Mouse (Mus musculus): ENCODE measurements around the gene Efcab6. TPM values are rescaled to one million over a fixed set of nuclear protein-coding genes. Genes with fewer than 3 reads are reported as not detected.

The Efcab6 gene
- polyA plus RNA-seq, 1 experiment, result 0.34 TPM

GRCm38 (mm10) chr15:84037067-84037466, 28.1 kb downstream of the Efcab6 start:
- Histone ChIP-seq H3K4me1 (ENCODE audit: control insufficient read depth, insufficient read depth, low read length) (no peaks in the 10 kb centered on the region), H3K4me3 (ENCODE audit: insufficient read depth, low read depth, low read length) (no peak overlapping the region), H3K27ac (ENCODE audit: insufficient read depth, low read depth, low read length) (no peak overlapping the region), H3K27me3 (replicated peaks; ENCODE audit: control insufficient read depth, insufficient read depth, low read length) (no peaks in the 10 kb centered on the region), H3K36me3 (ENCODE audit: control insufficient read depth, insufficient read depth, low read length) (no peaks in the 10 kb centered on the region)
- DNase-seq, result no peak
- WGBS, result 90% methylated on average over 5 of the region's 5 CpGs
- TF ChIP-seq CTCF (conservative IDR thresholded peaks at IDR 0.05; ENCODE audit: insufficient read depth, insufficient read length, low read depth, low read length) (no peak), POLR2A (IDR thresholded peaks at IDR 0.05; ENCODE audit: low read depth, low read length) (no peak)

- Histone ChIP-seq H3K27me3 (replicated peaks; ENCODE audit: control insufficient read depth, insufficient read depth, low read length) (no peaks in the 10 kb centered on the region), H3K36me3 (ENCODE audit: control insufficient read depth, insufficient read depth, low read length) (no peaks in the 10 kb centered on the region), H3K4me3 (ENCODE audit: insufficient read depth, low read depth, low read length) (no peak overlapping the region), H3K4me1 (ENCODE audit: control insufficient read depth, insufficient read depth, low read length) (no peaks in the 10 kb centered on the region), H3K27ac (ENCODE audit: insufficient read depth, low read depth, low read length) (no peak overlapping the region)
- DNase-seq, result no peak
- TF ChIP-seq CTCF (conservative IDR thresholded peaks at IDR 0.05; ENCODE audit: insufficient read depth, insufficient read length, low read depth, low read length) (no peak), POLR2A (IDR thresholded peaks at IDR 0.05; ENCODE audit: low read depth, low read length) (no peak)
- WGBS, result 78% methylated on average over 8 of the region's 8 CpGs
Observed at GRCm38 (mm10) chr15:84025651-84026050, 39.5 kb downstream of the Efcab6 start.

- WGBS, result 84% methylated on average over 6 of the region's 6 CpGs
- H3K27me3 ChIP-seq (replicated peaks; ENCODE audit: control insufficient read depth, insufficient read depth, low read length), result no peaks in the 10 kb centered on the region
- H3K4me3 ChIP-seq (ENCODE audit: insufficient read depth, low read depth, low read length), result no peak overlapping the region
- no peak overlapping the region for H3K27ac ChIP-seq (ENCODE audit: insufficient read depth, low read depth, low read length)
- TF ChIP-seq CTCF (conservative IDR thresholded peaks at IDR 0.05; ENCODE audit: insufficient read depth, insufficient read length, low read depth, low read length), result no peak
- TF ChIP-seq POLR2A (IDR thresholded peaks at IDR 0.05; ENCODE audit: low read depth, low read length), result no peak
- no peak for DNase-seq
- no peaks in the 10 kb centered on the region for H3K36me3 ChIP-seq (ENCODE audit: control insufficient read depth, insufficient read depth, low read length)
- H3K4me1 ChIP-seq (ENCODE audit: control insufficient read depth, insufficient read depth, low read length), result no peaks in the 10 kb centered on the region
Observed at GRCm38 (mm10) chr15:84024851-84025250, 40.3 kb downstream of the Efcab6 start.

- no peaks in the 10 kb centered on the region for H3K36me3 ChIP-seq (ENCODE audit: control insufficient read depth, insufficient read depth, low read length)
- no peak overlapping the region for H3K4me3 ChIP-seq (ENCODE audit: insufficient read depth, low read depth, low read length)
- H3K27ac ChIP-seq (ENCODE audit: insufficient read depth, low read depth, low read length), result no peak overlapping the region
- no peaks in the 10 kb centered on the region for H3K27me3 ChIP-seq (replicated peaks; ENCODE audit: control insufficient read depth, insufficient read depth, low read length)
- 55% methylated on average over 17 of the region's 17 CpGs for WGBS
- no peaks in the 10 kb centered on the region for H3K4me1 ChIP-seq (ENCODE audit: control insufficient read depth, insufficient read depth, low read length)
- no peak for DNase-seq
- TF ChIP-seq POLR2A (IDR thresholded peaks at IDR 0.05; ENCODE audit: low read depth, low read length) (no peak), CTCF (conservative IDR thresholded peaks at IDR 0.05; ENCODE audit: insufficient read depth, insufficient read length, low read depth, low read length) (no peak)
Observed at GRCm38 (mm10) chr15:84009366-84010083, 55.7 kb downstream of the Efcab6 start.

GRCm38 (mm10) chr15:84004306-84004705, 60.9 kb downstream of the Efcab6 start:
- Histone ChIP-seq H3K27ac (ENCODE audit: insufficient read depth, low read depth, low read length) (no peak overlapping the region), H3K4me3 (ENCODE audit: insufficient read depth, low read depth, low read length) (no peak overlapping the region), H3K27me3 (replicated peaks; ENCODE audit: control insufficient read depth, insufficient read depth, low read length) (no peaks in the 10 kb centered on the region), H3K4me1 (ENCODE audit: control insufficient read depth, insufficient read depth, low read length) (no peaks in the 10 kb centered on the region), H3K36me3 (ENCODE audit: control insufficient read depth, insufficient read depth, low read length) (no peaks in the 10 kb centered on the region)
- no peak for TF ChIP-seq POLR2A (IDR thresholded peaks at IDR 0.05; ENCODE audit: low read depth, low read length)
- TF ChIP-seq CTCF (conservative IDR thresholded peaks at IDR 0.05; ENCODE audit: insufficient read depth, insufficient read length, low read depth, low read length), result no peak
- DNase-seq, result no peak
- 79% methylated on average over 14 of the region's 14 CpGs for WGBS

GRCm38 (mm10) chr15:83999071-83999470, 66.1 kb downstream of the Efcab6 start:
- Histone ChIP-seq H3K4me3 (ENCODE audit: insufficient read depth, low read depth, low read length) (no peak overlapping the region), H3K27ac (ENCODE audit: insufficient read depth, low read depth, low read length) (no peak overlapping the region), H3K36me3 (ENCODE audit: control insufficient read depth, insufficient read depth, low read length) (no peaks in the 10 kb centered on the region), H3K4me1 (ENCODE audit: control insufficient read depth, insufficient read depth, low read length) (no peaks in the 10 kb centered on the region), H3K27me3 (replicated peaks; ENCODE audit: control insufficient read depth, insufficient read depth, low read length) (no peaks in the 10 kb centered on the region)
- TF ChIP-seq CTCF (conservative IDR thresholded peaks at IDR 0.05; ENCODE audit: insufficient read depth, insufficient read length, low read depth, low read length), result no peak
- TF ChIP-seq POLR2A (IDR thresholded peaks at IDR 0.05; ENCODE audit: low read depth, low read length), result no peak
- WGBS, result 72% methylated on average over 3 of the region's 3 CpGs
- DNase-seq, result no peak

- Histone ChIP-seq H3K36me3 (ENCODE audit: control insufficient read depth, insufficient read depth, low read length) (no peaks in the 10 kb centered on the region), H3K27me3 (replicated peaks; ENCODE audit: control insufficient read depth, insufficient read depth, low read length) (no peaks in the 10 kb centered on the region), H3K4me1 (ENCODE audit: control insufficient read depth, insufficient read depth, low read length) (no peaks in the 10 kb centered on the region), H3K4me3 (ENCODE audit: insufficient read depth, low read depth, low read length) (no peak overlapping the region), H3K27ac (ENCODE audit: insufficient read depth, low read depth, low read length) (no peak overlapping the region)
- WGBS, result 50% methylated on average over 7 of the region's 7 CpGs
- TF ChIP-seq CTCF (conservative IDR thresholded peaks at IDR 0.05; ENCODE audit: insufficient read depth, insufficient read length, low read depth, low read length) (no peak), POLR2A (IDR thresholded peaks at IDR 0.05; ENCODE audit: low read depth, low read length) (no peak)
- DNase-seq, result no peak
Observed at GRCm38 (mm10) chr15:83998586-83998985, 66.6 kb downstream of the Efcab6 start.

All from kidney, adult 2 months (tissue).